Mouse (Mus musculus): ENCODE results near the gene Cat. TPM values are rescaled to one million over a fixed set of nuclear protein-coding genes. Genes with fewer than 3 reads are reported as not detected.

Gene Cat
- total RNA-seq (2021) = 100 to 1,000 TPM; 371 to 498 TPM
- long read RNA-seq, experiment 1, transcript Cat-201 (13 exons, 2,613 nt) = major isoform, 391 of 476 reads
- long read RNA-seq, experiment 1, partial matches to known transcripts = 70 of 476 reads
- long read RNA-seq, experiment 1, other reads (novel, unspliced or antisense) = 15 of 476 reads
- long read RNA-seq, experiment 2, transcript Cat-201 (13 exons, 2,613 nt) = major isoform, 250 of 278 reads
- long read RNA-seq, experiment 2, partial matches to known transcripts = 18 of 278 reads
- long read RNA-seq, experiment 2, other reads (novel, unspliced or antisense) = 10 of 278 reads

GRCm38 (mm10) chr2:103484617-103485401, at the start of gene Cat:
Cat (minus strand) TSS chr2:103485160.
- peak; percentile 98 for DNase-seq

DNA sequence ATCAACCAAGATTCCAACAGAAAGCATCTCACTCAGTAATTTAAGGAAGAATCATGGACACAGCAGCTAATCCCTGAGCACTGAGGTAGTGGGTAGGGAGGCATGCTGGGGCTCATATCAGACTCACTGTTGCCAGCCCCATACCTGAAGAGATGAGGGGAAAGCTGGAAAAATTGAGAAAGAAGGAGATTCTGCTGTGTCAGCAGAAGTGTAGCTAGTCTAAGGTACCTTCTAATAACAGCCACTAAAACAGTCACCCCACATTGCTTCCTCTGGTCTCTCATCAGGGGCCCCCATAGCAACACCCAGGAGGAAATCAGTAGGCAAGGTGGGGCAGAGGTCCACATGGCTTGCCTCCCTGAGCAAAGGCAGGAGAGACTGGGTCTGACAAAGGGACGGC, 40.6 kb upstream of the Cat start:
- DNase-seq = no peak

DNA sequence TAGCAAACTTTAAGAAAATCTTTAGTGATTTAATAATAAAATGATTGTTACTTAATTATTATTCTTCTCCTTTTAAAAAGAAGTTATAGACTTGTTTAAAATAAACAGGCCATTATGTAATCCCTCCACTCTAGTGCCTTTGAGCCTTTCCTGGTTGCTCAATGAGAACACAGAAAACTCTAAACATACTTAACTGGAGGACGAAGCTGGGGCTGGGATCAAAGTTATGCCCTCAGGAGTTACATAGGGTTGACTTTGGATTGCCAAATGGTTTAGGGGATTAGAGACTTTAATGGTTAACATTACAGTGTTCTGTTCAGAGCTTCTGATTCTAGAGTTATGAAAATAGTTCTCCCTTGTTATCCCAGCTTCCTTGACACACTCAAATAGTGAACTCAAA, 31.5 kb upstream of the Cat start:
- no peak for DNase-seq

GRCm38 (mm10) chr2:103515513-103516180, 30.7 kb upstream of the Cat start:
- DNase-seq = no peak

DNA sequence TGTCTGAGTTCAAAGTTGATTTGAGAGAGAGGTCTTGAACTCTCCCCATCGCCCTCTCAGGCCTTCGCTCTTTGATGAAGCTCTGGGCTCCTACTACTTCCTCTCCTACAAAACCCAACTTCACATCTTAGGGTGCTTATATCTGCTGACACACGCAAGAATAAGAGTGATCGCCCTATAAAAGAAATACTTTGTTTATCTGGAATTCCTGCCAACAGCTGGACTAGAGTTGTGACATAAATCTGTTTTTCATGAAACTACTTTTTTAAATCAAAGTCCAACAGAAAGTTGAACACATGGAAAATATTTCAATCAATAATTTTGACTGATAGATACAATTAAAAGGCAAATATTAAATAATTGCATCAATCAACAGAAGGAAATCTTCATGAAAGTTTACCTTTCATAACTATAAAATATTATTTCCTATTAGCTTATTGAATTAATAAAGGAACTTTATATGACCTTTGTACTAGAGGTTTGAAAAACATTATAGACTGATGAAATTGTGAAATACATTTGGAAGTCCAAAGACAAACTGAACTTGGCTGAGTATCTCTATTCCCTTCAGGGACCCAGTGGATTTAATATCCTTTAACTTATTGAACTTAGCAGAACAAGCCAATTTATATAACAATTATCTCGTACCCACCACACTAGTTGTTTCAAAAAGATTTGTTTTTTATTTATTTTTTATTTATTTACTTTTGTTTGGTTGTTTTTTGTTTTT, 27.3 kb upstream of the Cat start:
- no peak for DNase-seq

DNA sequence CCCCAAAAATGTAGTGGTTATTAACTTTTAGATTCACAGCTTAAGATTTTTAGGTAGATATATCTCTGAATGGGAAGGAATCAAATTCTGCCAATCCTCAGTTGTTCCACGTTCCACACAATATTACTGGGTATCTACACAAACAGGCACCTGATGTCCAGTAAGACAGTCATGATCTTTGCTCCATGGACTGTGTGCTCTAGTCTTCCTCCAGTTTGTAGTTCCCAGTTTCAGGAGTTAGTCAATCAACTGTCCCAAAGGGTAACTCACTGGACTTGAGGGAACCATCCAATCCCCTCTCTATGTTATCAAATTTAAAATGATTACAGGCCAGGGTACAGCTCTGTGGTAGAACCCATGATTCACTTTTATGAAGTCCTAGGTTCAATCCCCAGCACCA, 26.7 kb upstream of the Cat start:
- DNase-seq = no peak

- DNase-seq = no peak
Observed at GRCm38 (mm10) chr2:103511042-103511441, 26.1 kb upstream of the Cat start.

- peak; percentile 20 for DNase-seq
Observed at GRCm38 (mm10) chr2:103507651-103508050, 22.7 kb upstream of the Cat start.

- no peak for DNase-seq
Observed at GRCm38 (mm10) chr2:103505956-103506355, 21.0 kb upstream of the Cat start.

- no peak for DNase-seq
Observed at GRCm38 (mm10) chr2:103504463-103504862, 19.5 kb upstream of the Cat start.

GRCm38 (mm10) chr2:103500769-103501168, 15.8 kb upstream of the Cat start:
- DNase-seq = no peak

DNA sequence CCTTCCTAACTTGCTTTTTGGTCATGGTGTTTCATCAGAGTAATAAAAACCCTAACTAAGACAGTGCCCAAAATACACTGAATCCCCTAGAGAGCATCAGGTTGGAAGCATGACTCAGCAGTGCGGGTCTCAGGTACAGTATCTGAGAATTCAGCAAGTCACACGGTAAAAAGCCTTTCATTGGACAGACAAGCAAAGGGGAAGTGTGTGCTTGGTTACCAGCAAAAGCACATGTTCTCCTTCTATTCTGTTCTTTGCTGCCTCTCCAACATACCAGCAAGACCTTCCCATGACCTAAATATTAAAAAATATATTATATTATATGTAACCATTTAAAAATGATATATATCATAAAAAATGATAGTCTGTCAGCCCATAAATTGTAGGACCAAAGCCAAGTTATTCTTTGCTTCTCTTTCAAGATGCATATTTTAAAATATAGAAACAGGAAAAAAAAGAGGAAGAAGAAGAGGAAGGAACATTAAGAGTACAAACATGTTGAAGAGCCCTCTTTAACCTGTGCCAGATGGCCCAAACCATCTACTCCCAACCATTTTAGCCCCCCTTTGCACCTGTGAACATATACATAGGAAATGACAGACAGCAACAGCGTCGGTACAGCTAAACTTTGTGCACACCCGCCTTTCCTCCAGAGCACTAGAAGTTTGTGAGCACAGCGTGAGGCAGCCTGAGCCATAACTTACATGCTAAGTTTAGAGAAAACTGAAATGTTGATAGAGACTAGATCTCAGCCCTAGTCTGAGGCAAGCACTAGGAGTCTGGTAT, 10.9 kb upstream of the Cat start:
- no peak for DNase-seq

DNA sequence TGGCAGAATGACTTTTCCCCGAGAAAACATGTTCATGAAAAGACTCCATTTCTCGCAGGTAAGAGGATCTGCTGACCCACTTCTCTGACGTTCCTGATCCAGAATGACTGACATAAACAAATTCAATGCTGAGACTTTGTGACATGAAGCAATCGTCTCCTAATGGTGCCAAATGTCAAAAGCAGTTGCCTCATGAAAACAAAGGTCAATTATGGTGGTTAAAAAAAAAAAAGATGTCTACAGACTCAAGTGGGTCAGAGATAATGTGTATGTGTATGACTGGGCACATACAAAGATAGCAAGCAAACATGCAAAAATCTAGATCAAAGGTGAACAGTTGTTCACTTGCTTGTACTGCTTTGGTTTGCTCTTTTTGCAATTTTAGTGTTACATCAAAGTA, 8.9 kb upstream of the Cat start:
- no peak for DNase-seq

- DNase-seq = no peak
Observed at GRCm38 (mm10) chr2:103492526-103492925, 7.6 kb upstream of the Cat start.

GRCm38 (mm10) chr2:103483986-103484520, 907 bp downstream of the Cat start:
- no peak for DNase-seq

GRCm38 (mm10) chr2:103483289-103483985, 1.5 kb downstream of the Cat start:
- DNase-seq = no peak

GRCm38 (mm10) chr2:103481314-103482231, 3.4 kb downstream of the Cat start:
- no peak for DNase-seq

DNA sequence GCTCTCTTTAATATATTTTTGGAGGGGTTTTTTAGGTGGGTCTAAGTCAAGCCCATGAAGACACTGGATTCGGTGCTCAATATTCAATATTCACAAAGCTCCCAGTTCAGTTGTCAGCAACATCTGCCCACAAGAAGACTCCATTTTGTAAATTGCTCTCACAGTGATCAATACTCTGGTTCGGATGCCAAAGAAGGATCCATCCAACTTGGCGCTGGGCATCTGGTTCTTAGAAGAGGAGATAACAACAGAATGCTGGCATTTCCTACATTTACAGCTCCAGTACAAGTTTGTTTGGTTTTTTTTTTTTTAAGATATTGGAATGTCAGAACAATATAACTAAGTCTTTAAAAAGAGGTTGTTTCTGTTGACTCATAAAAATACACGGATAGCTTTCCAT, 4.1 kb downstream of the Cat start:
- DNase-seq = no peak

- DNase-seq = no peak
Observed at GRCm38 (mm10) chr2:103480240-103480639, 4.7 kb downstream of the Cat start.

- no peak for DNase-seq
Observed at GRCm38 (mm10) chr2:103478326-103478725, 6.6 kb downstream of the Cat start.
